In genomic region chr8:115948036-115948435, GRCm38 (mm10) we compare ENCODE assay signal across 29 mouse cellular contexts.
DNase-seq lines count a peak whose midpoint lies in the region; ATAC-seq and TF ChIP-seq lines count a peak whose summit lies in the region.
"Had no signal": no experiment of that assay in that cellular context is flagged by ENCODE, and none has a peak within 500 bp of the region (broad histone marks: within the 10 kb centered on the region; RNA-seq: fewer than 3 reads in every experiment).

No protein-coding gene starts in this region.

- TF ChIP-seq CTCF in gastrocnemius, adult 2 months (IDR thresholded peaks at IDR 0.05), result no peak
- TF ChIP-seq CTCF in lung, adult 2 months (IDR thresholded peaks at IDR 0.05; ENCODE audit: insufficient read depth, low read length), result no peak

- H3K27ac ChIP-seq in gastrocnemius, adult 2 months, result no peak overlapping the region
- no peak overlapping the region for H3K27ac ChIP-seq in forebrain, embryonic 16.5 days (ENCODE audit: low read length)
- H3K27ac ChIP-seq: embryonic facial prominence, embryonic 13.5 days; heart, embryonic 15.5 days; hindbrain, embryonic 12.5 days; hindbrain, postnatal 0 days; intestine, embryonic 15.5 days; liver, embryonic 14.5 days; midbrain, embryonic 12.5 days; neural tube, embryonic 12.5 days had no signal

- no peak overlapping the region for H3K4me3 ChIP-seq in gastrocnemius, adult 2 months
- no peak overlapping the region for H3K4me3 ChIP-seq in lung, adult 2 months (replicated peaks; ENCODE audit: extremely low read depth, low read depth, low read length)
- no peak overlapping the region for H3K4me3 ChIP-seq in forebrain, embryonic 16.5 days (replicated peaks; ENCODE audit: low read length)
- H3K4me3 ChIP-seq: embryonic facial prominence, embryonic 13.5 days; erythroblast, embryonic 14.5 days; heart, embryonic 15.5 days; hindbrain, embryonic 12.5 days; intestine, embryonic 15.5 days; megakaryocyte, embryonic 14.5 days; midbrain, embryonic 12.5 days; myocyte; neural tube, embryonic 12.5 days had no signal

- no peak overlapping the region for H3K9ac ChIP-seq in forebrain, embryonic 16.5 days (replicated peaks; ENCODE audit: low read depth, low read length)
- H3K9ac ChIP-seq: embryonic facial prominence, embryonic 13.5 days; forebrain, postnatal 0 days; heart, embryonic 15.5 days; hindbrain, embryonic 12.5 days; intestine, embryonic 15.5 days; liver, embryonic 14.5 days; lung, embryonic 14.5 days; midbrain, embryonic 12.5 days; neural tube, embryonic 12.5 days had no signal

- no peaks in the 10 kb centered on the region for H3K9me3 ChIP-seq in forebrain, embryonic 16.5 days (ENCODE audit: control insufficient read depth, low read length)
- H3K9me3 ChIP-seq: embryonic facial prominence, embryonic 13.5 days; heart, embryonic 15.5 days; hindbrain, embryonic 12.5 days; intestine, embryonic 15.5 days; midbrain, embryonic 12.5 days; neural tube, embryonic 12.5 days had no signal

- no peak for TF ChIP-seq POLR2A in lung, adult 2 months (IDR thresholded peaks at IDR 0.05; ENCODE audit: borderline replicate concordance, extremely low read depth, low read depth, low read length)

- no peak overlapping the region for H3K4me2 ChIP-seq in forebrain, embryonic 16.5 days (ENCODE audit: low read length)
- H3K4me2 ChIP-seq: embryonic facial prominence, embryonic 13.5 days; heart, embryonic 15.5 days; hindbrain, embryonic 12.5 days; intestine, embryonic 15.5 days; lung, embryonic 14.5 days; midbrain, embryonic 12.5 days; neural tube, embryonic 12.5 days had no signal

- no peak for ATAC-seq in forebrain, embryonic 16.5 days
- ATAC-seq: forebrain, postnatal 0 days; hindbrain, postnatal 0 days; intestine, embryonic 15.5 days had no signal

- H3K36me3 ChIP-seq in forebrain, embryonic 16.5 days (ENCODE audit: control insufficient read depth, insufficient read depth), result no peaks in the 10 kb centered on the region
- H3K36me3 ChIP-seq: embryonic facial prominence, embryonic 13.5 days; heart, embryonic 15.5 days; hindbrain, embryonic 12.5 days; intestine, embryonic 15.5 days; midbrain, embryonic 12.5 days; neural tube, embryonic 12.5 days had no signal

- H3K4me1 ChIP-seq in lung, adult 2 months (ENCODE audit: control insufficient read depth, insufficient read depth, low read length), result no peaks in the 10 kb centered on the region
- H3K4me1 ChIP-seq in forebrain, embryonic 16.5 days (replicated peaks; ENCODE audit: control insufficient read depth, insufficient read depth, low read length), result peaks cover 3% of the 10 kb centered on the region
- H3K4me1 ChIP-seq: heart, embryonic 15.5 days; megakaryocyte, embryonic 14.5 days had no signal

- DNase-seq in gastrocnemius, adult 18-20 months (ENCODE audit: low spot score), result peak; percentile 9
- no peak for DNase-seq in gastrocnemius, adult 2 months
- peak; percentile 15 for DNase-seq in lung, postnatal 10 days
- DNase-seq in lung, adult 2 months, result no peak
- DNase-seq in lung, postnatal 36 days, result peak; percentile 34
- no peak for DNase-seq in gastrocnemius, postnatal 14 days
- no peak for DNase-seq in testis, postnatal 10 days (ENCODE audit: low spot score)
- DNase-seq: adrenal gland, adult 2 months; cerebellum, adult 8-10 months; forebrain, postnatal 0 days; gastrocnemius, postnatal 36 days; kidney, adult 2 months; kidney, postnatal 36 days; layer of hippocampus, postnatal 36 days; left cerebral cortex, postnatal 4 days; lung, embryonic 14.5 days; right cerebral cortex, adult 18-20 months had no signal

- intact Hi-C loops in gastrocnemius, adult 2 months (cut with DNase I), result no loop called here
- intact Hi-C loops in gastrocnemius, postnatal 14 days (cut with DNase I; ENCODE audit: low total_unique reads), result no loop called here

- WGBS in lung, adult 2 months, result 71% methylated on average over 2 of the region's 2 CpGs
- 91% methylated on average over 2 of the region's 2 CpGs for WGBS in forebrain, embryonic 16.5 days

- no peaks in the 10 kb centered on the region for H3K27me3 ChIP-seq in forebrain, embryonic 16.5 days (replicated peaks; ENCODE audit: control insufficient read depth, insufficient read depth, low read length)
- H3K27me3 ChIP-seq: embryonic facial prominence, embryonic 13.5 days; heart, embryonic 15.5 days; hindbrain, embryonic 12.5 days; intestine, embryonic 15.5 days; megakaryocyte, embryonic 14.5 days; midbrain, embryonic 12.5 days; neural tube, embryonic 12.5 days had no signal

Comparison
In these comparisons a context has a peak if more than half of its experiments do, and no peak if none do; other contexts are left out.
1. DNase-seq: peak in gastrocnemius, adult 18-20 months (single experiment), lung, postnatal 10 days (single experiment) and lung, postnatal 36 days (single experiment); none in gastrocnemius, adult 2 months (single experiment), lung, adult 2 months (single experiment), gastrocnemius, postnatal 14 days (single experiment) and testis, postnatal 10 days (single experiment).